Mouse (Mus musculus) limb, embryonic 15.5 days (tissue): ENCODE measurements around the gene Clec12a. TPM values are rescaled to one million over a fixed set of nuclear protein-coding genes. Genes with fewer than 3 reads are reported as not detected.
"Not testable (repeated sequence)": the region's sequence is repeated elsewhere in the genome, so short reads cannot be mapped to it uniquely, and the experiment has no call there.

Source experiments
- ATAC-seq: fragments of 200-750 bp; cut with Nextera tagmentation; 2 replicates; pipeline ENCODE4 v1.8.0; 2017; ENCODE audit warnings: low read depth, moderate TSS enrichment; ENCODE audit not compliant: insufficient number of reproducible peaks, low FRiP score, low TSS enrichment
- H3K27ac ChIP-seq: fragments of 300-500 bp; sonication (generic); 2 replicates; pipeline ENCODE4 v1.5.1; 2015; ENCODE audit warnings: moderate library complexity, mild to moderate bottlenecking, inconsistent platforms
- H3K27me3 ChIP-seq: fragments of 300-500 bp; sonication (generic); 2 replicates; pipeline ENCODE4 v1.6.1; 2015; ENCODE audit warnings: inconsistent platforms
- H3K36me3 ChIP-seq: fragments of 300-500 bp; sonication (generic); 2 replicates; pipeline ENCODE4 v1.6.1; 2015; ENCODE audit warnings: inconsistent platforms
- H3K4me1 ChIP-seq: fragments of 300-500 bp; sonication (generic); 2 replicates; pipeline ENCODE4 v1.6.1; 2015; ENCODE audit warnings: inconsistent platforms
- H3K4me2 ChIP-seq: fragments of 300-500 bp; sonication (generic); 2 replicates; pipeline ENCODE4 v1.6.1; 2015; ENCODE audit warnings: mild to moderate bottlenecking, inconsistent platforms
- H3K4me3 ChIP-seq: fragments of 300-500 bp; sonication (generic); 2 replicates; pipeline ENCODE4 v1.5.1; 2015; ENCODE audit warnings: mild to moderate bottlenecking, inconsistent platforms
- H3K9ac ChIP-seq: fragments of 300-500 bp; sonication (generic); 2 replicates; pipeline ENCODE4 v1.6.1; 2015; ENCODE audit warnings: inconsistent platforms
- H3K9me3 ChIP-seq: fragments of 300-500 bp; sonication (generic); 2 replicates; pipeline ENCODE4 v1.6.1; 2016; ENCODE audit warnings: inconsistent platforms
- WGBS: fragments of 180-500 bp; shearing (Covaris S2); methylation state at CpG from one replicate; pipeline ENCODE4 v1.1.7; 2015; 5-methylcytosine and 5-hydroxymethylcytosine counted together
- polyA plus RNA-seq: library from polyadenylated mRNA; unstranded; fragments of >200 nt; fragmentation: Nextera tagmentation; extraction: Ambion mirVana; gene quantifications from 2 replicates; pipeline ENCODE4 v1.2.1, GENCODE M21; 2015

Gene Clec12a
- 1.0 and 2.0 TPM in 2 replicates for polyA plus RNA-seq

DNA sequence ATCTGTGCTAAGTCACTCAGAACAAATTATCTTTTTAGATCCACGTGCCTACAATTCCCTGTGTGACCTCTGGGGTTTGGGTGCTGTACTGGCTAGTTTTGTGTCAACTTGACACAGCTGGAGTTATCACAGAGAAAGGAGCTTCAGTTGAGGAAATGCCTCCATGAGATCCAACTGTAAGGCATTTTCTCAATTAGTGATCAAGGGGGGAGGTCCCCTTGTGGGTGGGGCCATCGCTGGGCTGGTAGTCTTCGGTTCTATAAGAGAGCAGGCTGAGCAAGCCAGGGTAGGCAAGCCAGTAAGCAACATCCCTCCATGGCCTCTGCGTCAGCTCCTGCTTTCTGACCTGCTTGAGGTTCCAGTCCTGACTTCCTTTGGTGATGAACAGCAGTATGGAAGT is at the start of gene Clec12a:
Clec12a (plus strand) TSS at position 301 of the 400 bp plus-strand sequence.
- H3K4me3 ChIP-seq, H3K9me3 ChIP-seq: not testable (repeated sequence)

GRCm38 (mm10) chr6:129304180-129304579 is 38.3 kb upstream of the Clec12a start:
- Histone ChIP-seq H3K9me3 (no peaks in the 10 kb centered on the region), H3K27me3 (no peaks in the 10 kb centered on the region), H3K27ac (no peak overlapping the region), H3K36me3 (no peaks in the 10 kb centered on the region), H3K4me1 (no peaks in the 10 kb centered on the region), H3K4me3 (no peak overlapping the region), H3K4me2 (no peak overlapping the region), H3K9ac (no peak overlapping the region)
- WGBS: 55% methylated on average over 1 of the region's 1 CpGs
- ATAC-seq: no peak

More for the DNA sequence above, at the start of gene Clec12a:
- not testable (repeated sequence) for H3K27ac ChIP-seq, H3K4me1 ChIP-seq, H3K4me2 ChIP-seq, H3K9ac ChIP-seq, H3K36me3 ChIP-seq, H3K27me3 ChIP-seq, ATAC-seq
- 79% methylated on average over 4 of the region's 4 CpGs for WGBS

- Histone ChIP-seq H3K4me2 (no peak overlapping the region), H3K4me1 (no peaks in the 10 kb centered on the region), H3K4me3 (no peak overlapping the region), H3K27me3 (no peaks in the 10 kb centered on the region), H3K9ac (no peak overlapping the region), H3K9me3 (no peaks in the 10 kb centered on the region), H3K27ac (no peak overlapping the region), H3K36me3 (no peaks in the 10 kb centered on the region)
- ATAC-seq: no peak
- 56% methylated on average over 3 of the region's 3 CpGs for WGBS
These were observed 30.0 kb upstream of the Clec12a start for GRCm38 (mm10) chr6:129312499-129312898.

GRCm38 (mm10) chr6:129314655-129315168 is 27.8 kb upstream of the Clec12a start:
- H3K27me3 ChIP-seq: no peaks in the 10 kb centered on the region
- H3K36me3 ChIP-seq: no peaks in the 10 kb centered on the region
- H3K27ac ChIP-seq: no peak overlapping the region
- H3K4me2 ChIP-seq: no peak overlapping the region
- H3K4me3 ChIP-seq: no peak overlapping the region
- no peak overlapping the region for H3K9ac ChIP-seq
- H3K4me1 ChIP-seq: no peaks in the 10 kb centered on the region
- 79% methylated on average over 3 of the region's 3 CpGs for WGBS
- no peak for ATAC-seq
- H3K9me3 ChIP-seq: no peaks in the 10 kb centered on the region

GRCm38 (mm10) chr6:129315698-129316097 is 26.8 kb upstream of the Clec12a start:
- no peak for ATAC-seq
- Histone ChIP-seq H3K4me3 (no peak overlapping the region), H3K27ac (no peak overlapping the region), H3K36me3 (no peaks in the 10 kb centered on the region), H3K9ac (no peak overlapping the region), H3K4me2 (no peak overlapping the region), H3K9me3 (no peaks in the 10 kb centered on the region), H3K4me1 (no peaks in the 10 kb centered on the region), H3K27me3 (no peaks in the 10 kb centered on the region)
- 83% methylated on average over 1 of the region's 1 CpGs for WGBS

DNA sequence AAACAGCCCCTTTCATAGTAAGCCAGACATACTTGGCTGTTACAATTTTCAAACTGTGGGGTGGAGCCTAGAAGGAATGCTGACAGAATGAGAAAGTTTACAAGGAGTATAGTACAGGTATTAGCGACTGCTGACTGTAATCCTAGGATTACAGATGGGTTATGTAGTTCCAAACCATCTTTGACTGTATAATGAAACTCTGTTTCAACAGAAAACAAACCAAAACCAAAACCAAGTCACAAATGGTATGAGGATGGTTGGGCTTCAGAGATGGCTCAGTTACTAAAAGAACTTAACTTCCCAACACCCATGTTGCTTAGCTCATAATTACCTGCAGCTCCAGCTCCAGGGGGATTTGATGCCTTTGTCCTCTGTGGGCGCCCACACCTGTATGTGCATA is 26.0 kb upstream of the Clec12a start:
- no peaks in the 10 kb centered on the region for H3K4me1 ChIP-seq
- no peaks in the 10 kb centered on the region for H3K36me3 ChIP-seq
- H3K27ac ChIP-seq: no peak overlapping the region
- H3K27me3 ChIP-seq: no peaks in the 10 kb centered on the region
- no peak overlapping the region for H3K4me2 ChIP-seq
- no peak overlapping the region for H3K9ac ChIP-seq
- ATAC-seq: no peak
- 66% methylated on average over 2 of the region's 2 CpGs for WGBS
- no peaks in the 10 kb centered on the region for H3K9me3 ChIP-seq
- H3K4me3 ChIP-seq: no peak overlapping the region

DNA sequence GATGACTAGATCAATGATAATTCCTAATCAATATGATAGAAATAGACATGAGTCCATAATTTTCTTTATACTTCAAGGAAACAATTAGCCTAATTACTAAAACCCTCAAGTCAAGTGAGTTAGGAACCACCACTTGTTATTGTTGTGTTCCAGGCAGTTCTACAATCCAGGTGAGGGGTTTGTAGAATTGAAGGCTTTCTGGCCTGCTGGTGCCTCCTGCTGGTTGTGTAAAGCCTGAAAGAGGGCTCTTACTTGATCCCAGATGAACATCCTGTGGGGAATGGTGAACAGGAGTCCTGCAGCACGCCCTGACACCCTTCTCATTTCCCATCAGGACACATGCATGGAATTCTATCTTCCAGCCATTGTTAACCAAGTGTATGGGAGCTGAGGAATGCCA is 24.1 kb upstream of the Clec12a start:
- Histone ChIP-seq H3K4me1 (no peaks in the 10 kb centered on the region), H3K4me3 (no peak overlapping the region), H3K9me3 (no peaks in the 10 kb centered on the region), H3K27ac (no peak overlapping the region), H3K9ac (no peak overlapping the region), H3K27me3 (no peaks in the 10 kb centered on the region), H3K36me3 (no peaks in the 10 kb centered on the region), H3K4me2 (no peak overlapping the region)
- no peak for ATAC-seq
- WGBS: 38% methylated on average over 1 of the region's 1 CpGs

- no peaks in the 10 kb centered on the region for H3K9me3 ChIP-seq
- H3K4me1 ChIP-seq: no peaks in the 10 kb centered on the region
- no peaks in the 10 kb centered on the region for H3K36me3 ChIP-seq
- no peak overlapping the region for H3K4me2 ChIP-seq
- no peak overlapping the region for H3K9ac ChIP-seq
- H3K27ac ChIP-seq: no peak overlapping the region
- no peak overlapping the region for H3K4me3 ChIP-seq
- H3K27me3 ChIP-seq: no peaks in the 10 kb centered on the region
- no peak for ATAC-seq
- WGBS: 69% methylated on average over 4 of the region's 4 CpGs
These were observed 23.2 kb upstream of the Clec12a start for GRCm38 (mm10) chr6:129319331-129319730.

- 84% methylated on average over 1 of the region's 1 CpGs for WGBS
- Histone ChIP-seq H3K9me3 (no peaks in the 10 kb centered on the region), H3K4me3 (no peak overlapping the region), H3K36me3 (no peaks in the 10 kb centered on the region), H3K4me2 (no peak overlapping the region), H3K27ac (no peak overlapping the region), H3K4me1 (no peaks in the 10 kb centered on the region), H3K27me3 (no peaks in the 10 kb centered on the region), H3K9ac (no peak overlapping the region)
- no peak for ATAC-seq
These were observed 16.5 kb upstream of the Clec12a start for GRCm38 (mm10) chr6:129326016-129326415.

DNA sequence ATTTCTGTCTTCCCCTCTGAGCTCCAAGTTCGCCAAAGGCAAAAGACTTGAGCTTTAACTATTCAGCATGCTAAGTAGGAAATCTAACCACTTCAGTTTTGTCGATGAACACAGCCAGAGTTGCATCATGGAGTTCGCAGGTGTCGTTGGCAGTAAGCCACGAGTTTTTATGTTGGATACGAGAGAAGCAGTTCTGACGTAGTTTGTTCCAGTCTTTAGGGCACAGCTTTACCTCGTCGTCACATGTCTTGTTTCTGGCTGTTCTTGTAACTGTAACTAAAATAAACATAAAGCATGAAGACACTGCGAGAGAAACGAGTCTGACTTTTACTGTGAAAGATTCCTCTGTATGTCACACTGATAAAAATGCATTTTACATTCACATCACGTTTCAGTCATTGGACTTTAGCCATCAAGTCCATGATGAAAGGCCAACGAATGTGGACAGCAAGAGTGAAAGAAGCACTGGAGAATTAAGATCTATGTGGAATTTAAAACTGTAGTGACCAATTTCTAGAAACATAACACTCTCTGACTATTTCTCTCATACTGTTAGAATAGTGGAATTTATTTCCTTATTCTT is 15.8 kb upstream of the Clec12a start:
- ATAC-seq: no peak
- WGBS: 55% methylated on average over 13 of the region's 13 CpGs
- no peak overlapping the region for H3K9ac ChIP-seq
- no peak overlapping the region for H3K4me2 ChIP-seq
- no peaks in the 10 kb centered on the region for H3K4me1 ChIP-seq
- no peak overlapping the region for H3K4me3 ChIP-seq
- H3K9me3 ChIP-seq: no peaks in the 10 kb centered on the region
- no peaks in the 10 kb centered on the region for H3K27me3 ChIP-seq
- no peaks in the 10 kb centered on the region for H3K36me3 ChIP-seq
- no peak overlapping the region for H3K27ac ChIP-seq

DNA sequence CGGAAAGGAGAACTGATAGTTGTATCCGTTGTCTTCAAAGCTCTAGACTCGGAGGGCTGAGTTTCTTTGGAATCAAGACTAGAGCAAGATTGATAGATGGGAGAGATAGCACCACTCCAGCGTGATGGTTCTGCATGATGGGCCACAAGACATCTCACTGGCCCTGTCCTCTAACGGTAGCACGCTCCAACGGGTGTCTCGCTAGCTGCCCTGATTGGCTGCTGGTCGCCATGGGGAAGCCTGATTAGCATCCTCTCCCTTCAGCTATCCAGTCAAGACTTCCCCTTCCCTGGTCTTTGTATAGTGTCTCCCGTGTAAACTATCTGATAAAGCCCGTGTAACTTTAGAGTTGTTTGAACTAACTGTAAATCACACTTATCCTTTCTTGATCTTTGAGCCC is 10.9 kb upstream of the Clec12a start, which contains the start of gene 4922502D21Rik:
4922502D21Rik (minus strand) TSS at position 187 of the 400 bp plus-strand sequence.
- Histone ChIP-seq H3K9ac (no peak within 1 kb of the TSS), H3K9me3 (no peaks in the 10 kb centered on the region), H3K27ac (no peak within 1 kb of the TSS), H3K4me2 (no peak within 1 kb of the TSS), H3K36me3 (no peaks in the 10 kb centered on the region), H3K4me1 (no peaks in the 10 kb centered on the region), H3K4me3 (no peak within 1 kb of the TSS), H3K27me3 (no peaks in the 10 kb centered on the region)
- ATAC-seq: no peak
- 58% methylated on average over 11 of the region's 11 CpGs for WGBS

GRCm38 (mm10) chr6:129333674-129334078 is 8.8 kb upstream of the Clec12a start:
- no peaks in the 10 kb centered on the region for H3K9me3 ChIP-seq
- H3K4me2 ChIP-seq: no peak overlapping the region
- no peaks in the 10 kb centered on the region for H3K36me3 ChIP-seq
- H3K9ac ChIP-seq: no peak overlapping the region
- H3K4me1 ChIP-seq: no peaks in the 10 kb centered on the region
- H3K4me3 ChIP-seq: no peak overlapping the region
- ATAC-seq: no peak
- WGBS: 24% methylated on average over 11 of the region's 11 CpGs
- H3K27ac ChIP-seq: no peak overlapping the region
- H3K27me3 ChIP-seq: no peaks in the 10 kb centered on the region

DNA sequence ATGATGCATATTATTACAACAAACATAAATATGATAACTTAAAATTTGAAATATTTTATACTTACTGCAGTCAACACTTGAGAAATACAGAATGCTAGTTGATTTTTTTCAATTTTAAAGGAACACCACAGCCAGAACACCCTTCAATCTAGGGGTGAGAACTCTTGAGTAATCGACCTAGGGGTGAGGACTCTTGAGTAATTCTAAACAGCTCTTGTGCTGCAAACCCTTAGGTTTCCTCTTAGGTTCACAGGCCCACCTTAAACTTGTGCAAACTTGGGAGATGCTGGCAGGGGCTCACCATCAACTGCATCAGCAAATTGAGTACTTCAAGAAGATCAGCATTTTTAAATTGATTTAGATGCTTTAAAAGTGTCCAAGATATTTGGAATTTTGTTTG is 4.7 kb upstream of the Clec12a start:
- Histone ChIP-seq H3K27me3 (no peaks in the 10 kb centered on the region), H3K36me3 (no peaks in the 10 kb centered on the region), H3K4me1 (no peaks in the 10 kb centered on the region), H3K4me3 (no peak overlapping the region), H3K9ac (no peak overlapping the region), H3K9me3 (no peaks in the 10 kb centered on the region), H3K27ac (no peak overlapping the region), H3K4me2 (no peak overlapping the region)
- no peak for ATAC-seq
- 65% methylated on average over 1 of the region's 1 CpGs for WGBS
